Mouse (Mus musculus) ES-E14 (cell line): Measurements from ENCODE around the gene Prpf3.

Experiments used
- CHD2 ChIP-seq: IDR thresholded peaks from 2 replicates; pipeline ENCODE4 v1.6.1; 2014; ENCODE audit warnings: mild to moderate bottlenecking, low read depth, low read length, inconsistent platforms
- HCFC1 ChIP-seq: IDR thresholded peaks from 2 replicates; pipeline ENCODE4 v1.6.1; 2012; ENCODE audit warnings: low read length, inconsistent platforms, borderline replicate concordance; ENCODE audit not compliant: insufficient read depth
- MAFK ChIP-seq: IDR thresholded peaks from 2 replicates; pipeline ENCODE4 v1.6.1; 2014; ENCODE audit warnings: mild to moderate bottlenecking, low read depth, low read length, inconsistent platforms; ENCODE audit not compliant: insufficient read depth
- ZC3H11A ChIP-seq: IDR thresholded peaks from 2 replicates; pipeline ENCODE4 v1.6.1; 2012; ENCODE audit warnings: low read depth, mild to moderate bottlenecking, inconsistent platforms, low read length, borderline replicate concordance
- ZNF384 ChIP-seq: IDR thresholded peaks from 2 replicates; pipeline ENCODE4 v1.6.1; 2012; ENCODE audit warnings: low read depth, low read length, inconsistent platforms

- TF ChIP-seq HCFC1 (no peak), ZC3H11A (no peak), ZNF384 (no peak), CHD2 (no peak), MAFK (no peak)
Measured at GRCm38 (mm10) chr3:95839250-95839649, 16.4 kb downstream of the Prpf3 start.
